Mouse (Mus musculus): ENCODE results near the gene Gm26657. TPM values are rescaled to one million over a fixed set of nuclear protein-coding genes. Genes with fewer than 3 reads are reported as not detected.

Gene Gm26657
- not detected in 2 replicates for polyA plus RNA-seq (2016; fragmentation: Nextera tagmentation; extraction: Ambion mirVana)

- H3K36me3 ChIP-seq, result peaks cover 15% of the 10 kb centered on the region
- H3K27me3 ChIP-seq, result no peaks in the 10 kb centered on the region
- no peak for ATAC-seq (ENCODE audit: insufficient number of reproducible peaks, insufficient read depth, low FRiP score, low TSS enrichment, low read depth)
- H3K4me2 ChIP-seq, result no peak within 1 kb of the TSS
- no peaks in the 10 kb centered on the region for H3K4me1 ChIP-seq (replicated peaks)
- no peak within 1 kb of the TSS for H3K27ac ChIP-seq
- WGBS, result 87% methylated on average over 18 of the region's 18 CpGs
- no peak within 1 kb of the TSS for H3K4me3 ChIP-seq (replicated peaks)
- H3K9me3 ChIP-seq, result no peaks in the 10 kb centered on the region
- no peak within 1 kb of the TSS for H3K9ac ChIP-seq (replicated peaks)
These were observed at the start of gene Gm26657 for GRCm38 (mm10) chr4:56740020-56740485. Gene Gm26657 (plus strand): TSS chr4:56740070.

- Histone ChIP-seq H3K36me3 (no peaks in the 10 kb centered on the region), H3K9ac (replicated peaks) (no peak overlapping the region), H3K4me3 (replicated peaks) (no peak overlapping the region), H3K4me1 (replicated peaks) (no peaks in the 10 kb centered on the region), H3K27ac (no peak overlapping the region), H3K9me3 (no peaks in the 10 kb centered on the region), H3K27me3 (no peaks in the 10 kb centered on the region), H3K4me2 (no peak overlapping the region)
- ATAC-seq (ENCODE audit: insufficient number of reproducible peaks, insufficient read depth, low FRiP score, low TSS enrichment, low read depth), result no peak
- WGBS, result 84% methylated on average over 7 of the region's 7 CpGs
These were observed 43.5 kb upstream of the Gm26657 start for GRCm38 (mm10) chr4:56696401-56696800.

- 60% methylated on average over 5 of the region's 5 CpGs for WGBS
- H3K4me3 ChIP-seq (replicated peaks), result no peak overlapping the region
- no peaks in the 10 kb centered on the region for H3K9me3 ChIP-seq
- H3K27ac ChIP-seq, result no peak overlapping the region
- H3K9ac ChIP-seq (replicated peaks), result no peak overlapping the region
- H3K27me3 ChIP-seq, result no peaks in the 10 kb centered on the region
- ATAC-seq (ENCODE audit: insufficient number of reproducible peaks, insufficient read depth, low FRiP score, low TSS enrichment, low read depth), result no peak
- no peak overlapping the region for H3K4me2 ChIP-seq
- no peaks in the 10 kb centered on the region for H3K36me3 ChIP-seq
- H3K4me1 ChIP-seq (replicated peaks), result no peaks in the 10 kb centered on the region
These were observed 41.2 kb upstream of the Gm26657 start for GRCm38 (mm10) chr4:56698671-56699070.

GRCm38 (mm10) chr4:56702234-56702633 is 37.6 kb upstream of the Gm26657 start:
- Histone ChIP-seq H3K4me3 (replicated peaks) (no peak overlapping the region), H3K27ac (no peak overlapping the region), H3K4me1 (replicated peaks) (no peaks in the 10 kb centered on the region), H3K4me2 (no peak overlapping the region), H3K36me3 (no peaks in the 10 kb centered on the region), H3K9me3 (no peaks in the 10 kb centered on the region), H3K27me3 (no peaks in the 10 kb centered on the region), H3K9ac (replicated peaks) (no peak overlapping the region)
- no peak for ATAC-seq (ENCODE audit: insufficient number of reproducible peaks, insufficient read depth, low FRiP score, low TSS enrichment, low read depth)
- 28% methylated on average over 10 of the region's 10 CpGs for WGBS

- no peak for ATAC-seq (ENCODE audit: insufficient number of reproducible peaks, insufficient read depth, low FRiP score, low TSS enrichment, low read depth)
- 92% methylated on average over 3 of the region's 3 CpGs for WGBS
These were observed 26.7 kb upstream of the Gm26657 start for GRCm38 (mm10) chr4:56713155-56713554.

GRCm38 (mm10) chr4:56716801-56717200 is 23.1 kb upstream of the Gm26657 start:
- Histone ChIP-seq H3K4me3 (replicated peaks) (no peak overlapping the region), H3K27ac (no peak overlapping the region), H3K36me3 (no peaks in the 10 kb centered on the region), H3K9me3 (no peaks in the 10 kb centered on the region), H3K4me2 (no peak overlapping the region), H3K27me3 (no peaks in the 10 kb centered on the region), H3K4me1 (replicated peaks) (no peaks in the 10 kb centered on the region), H3K9ac (replicated peaks) (no peak overlapping the region)
- no peak for ATAC-seq (ENCODE audit: insufficient number of reproducible peaks, insufficient read depth, low FRiP score, low TSS enrichment, low read depth)
- 69% methylated on average over 5 of the region's 5 CpGs for WGBS

More at GRCm38 (mm10) chr4:56713155-56713554, 26.7 kb upstream of the Gm26657 start:
- H3K27me3 ChIP-seq, result no peaks in the 10 kb centered on the region
- 0 out of 2 replicates have a peak, but pooled peaks cover 3% of the 10 kb centered on the region for H3K4me1 ChIP-seq (replicated peaks)
- H3K4me2 ChIP-seq, result no peak overlapping the region
- H3K4me3 ChIP-seq (replicated peaks), result no peak overlapping the region
- no peak overlapping the region for H3K9ac ChIP-seq (replicated peaks)
- H3K36me3 ChIP-seq, result no peaks in the 10 kb centered on the region
- no peak overlapping the region for H3K27ac ChIP-seq
- H3K9me3 ChIP-seq, result no peaks in the 10 kb centered on the region

- H3K9ac ChIP-seq (replicated peaks), result no peak overlapping the region
- no peak overlapping the region for H3K4me3 ChIP-seq (replicated peaks)
- no peaks in the 10 kb centered on the region for H3K4me1 ChIP-seq (replicated peaks)
- 74% methylated on average over 3 of the region's 3 CpGs for WGBS
- H3K36me3 ChIP-seq, result no peaks in the 10 kb centered on the region
- no peaks in the 10 kb centered on the region for H3K9me3 ChIP-seq
- ATAC-seq (ENCODE audit: insufficient number of reproducible peaks, insufficient read depth, low FRiP score, low TSS enrichment, low read depth), result no peak
- no peak overlapping the region for H3K27ac ChIP-seq
- no peak overlapping the region for H3K4me2 ChIP-seq
- no peaks in the 10 kb centered on the region for H3K27me3 ChIP-seq
These were observed 21.9 kb upstream of the Gm26657 start for GRCm38 (mm10) chr4:56717932-56718331.

GRCm38 (mm10) chr4:56718573-56719442 is 21.1 kb upstream of the Gm26657 start:
- no peaks in the 10 kb centered on the region for H3K9me3 ChIP-seq
- H3K36me3 ChIP-seq, result no peaks in the 10 kb centered on the region
- WGBS, result 62% methylated on average over 12 of the region's 12 CpGs
- H3K4me3 ChIP-seq (replicated peaks), result no peak overlapping the region
- no peak overlapping the region for H3K9ac ChIP-seq (replicated peaks)
- no peak overlapping the region for H3K4me2 ChIP-seq
- no peak for ATAC-seq (ENCODE audit: insufficient number of reproducible peaks, insufficient read depth, low FRiP score, low TSS enrichment, low read depth)
- H3K27me3 ChIP-seq, result no peaks in the 10 kb centered on the region
- H3K4me1 ChIP-seq (replicated peaks), result no peaks in the 10 kb centered on the region
- H3K27ac ChIP-seq, result no peak overlapping the region

- no peak overlapping the region for H3K27ac ChIP-seq
- H3K4me2 ChIP-seq, result no peak overlapping the region
- WGBS, result 64% methylated on average over 9 of the region's 9 CpGs
- no peak overlapping the region for H3K4me3 ChIP-seq (replicated peaks)
- H3K27me3 ChIP-seq, result no peaks in the 10 kb centered on the region
- H3K9ac ChIP-seq (replicated peaks), result no peak overlapping the region
- H3K4me1 ChIP-seq (replicated peaks), result no peaks in the 10 kb centered on the region
- ATAC-seq (ENCODE audit: insufficient number of reproducible peaks, insufficient read depth, low FRiP score, low TSS enrichment, low read depth), result no peak
- H3K36me3 ChIP-seq, result no peaks in the 10 kb centered on the region
- H3K9me3 ChIP-seq, result no peaks in the 10 kb centered on the region
These were observed 20.4 kb upstream of the Gm26657 start for GRCm38 (mm10) chr4:56719456-56719855.

- ATAC-seq (ENCODE audit: insufficient number of reproducible peaks, insufficient read depth, low FRiP score, low TSS enrichment, low read depth), result no peak
- no peaks in the 10 kb centered on the region for H3K4me1 ChIP-seq (replicated peaks)
- H3K27me3 ChIP-seq, result no peaks in the 10 kb centered on the region
- H3K9ac ChIP-seq (replicated peaks), result no peak overlapping the region
- 84% methylated on average over 9 of the region's 9 CpGs for WGBS
- H3K27ac ChIP-seq, result no peak overlapping the region
- no peaks in the 10 kb centered on the region for H3K36me3 ChIP-seq
- H3K4me2 ChIP-seq, result no peak overlapping the region
- H3K4me3 ChIP-seq (replicated peaks), result no peak overlapping the region
- H3K9me3 ChIP-seq, result no peaks in the 10 kb centered on the region
These were observed 19.5 kb upstream of the Gm26657 start for GRCm38 (mm10) chr4:56720403-56720802.

- no peak overlapping the region for H3K4me3 ChIP-seq (replicated peaks)
- no peak overlapping the region for H3K4me2 ChIP-seq
- no peak overlapping the region for H3K27ac ChIP-seq
- no peak for ATAC-seq (ENCODE audit: insufficient number of reproducible peaks, insufficient read depth, low FRiP score, low TSS enrichment, low read depth)
- no peaks in the 10 kb centered on the region for H3K9me3 ChIP-seq
- H3K27me3 ChIP-seq, result no peaks in the 10 kb centered on the region
- no peak overlapping the region for H3K9ac ChIP-seq (replicated peaks)
- H3K36me3 ChIP-seq, result no peaks in the 10 kb centered on the region
- WGBS, result 28% methylated on average over 3 of the region's 3 CpGs
- no peaks in the 10 kb centered on the region for H3K4me1 ChIP-seq (replicated peaks)
These were observed 18.4 kb upstream of the Gm26657 start for GRCm38 (mm10) chr4:56721469-56721868.
